Mouse (Mus musculus) bone marrow, adult 2 months (tissue): ENCODE data around the gene Capns1. TPM values are rescaled to one million over a fixed set of nuclear protein-coding genes. Genes with fewer than 3 reads are reported as not detected.

Experiments used
- H3K27ac ChIP-seq: fragments of 200-500 bp; 2 replicates; pipeline ENCODE4 v1.5.1; 2012; ENCODE audit warnings: low read depth, mild to moderate bottlenecking, control low read depth, inconsistent platforms, low read length; ENCODE audit not compliant: control insufficient read depth, poor library complexity, insufficient read depth
- H3K4me1 ChIP-seq: fragments of 200-500 bp; 2 replicates; pipeline ENCODE4 v1.6.1; 2011; ENCODE audit warnings: low read length; ENCODE audit not compliant: control insufficient read depth, insufficient read depth
- H3K4me3 ChIP-seq: fragments of 200-500 bp; replicated peaks from 2 replicates; pipeline ENCODE3; 2011; ENCODE audit warnings: mild to moderate bottlenecking, low read depth, low read length, control low read depth; ENCODE audit not compliant: control insufficient read depth
- CTCF ChIP-seq: fragments of 200-500 bp; IDR thresholded peaks from 2 replicates; pipeline ENCODE4 v1.5.1; 2011; ENCODE audit warnings: low read length, control low read depth; ENCODE audit not compliant: control insufficient read depth, insufficient read depth
- POLR2A ChIP-seq: fragments of 200-500 bp; IDR thresholded peaks from 2 replicates; pipeline ENCODE4 v1.6.1; 2011; ENCODE audit warnings: low read depth, mild to moderate bottlenecking, control low read depth, low read length, borderline replicate concordance; ENCODE audit not compliant: control insufficient read depth
- WGBS: fragments of 180-500 bp; shearing (Covaris S2); methylation state at CpG from one replicate; pipeline ENCODE4 v1.1.7; 2018; 5-methylcytosine and 5-hydroxymethylcytosine counted together
- polyA plus RNA-seq: library from polyadenylated mRNA; stranded (reverse); fragments of >200 nt; gene quantifications from 2 replicates; pipeline ENCODE4 v1.2.4, GENCODE M21; 2011; ENCODE audit warnings: low replicate concordance; ENCODE audit not compliant: missing spikeins, insufficient read depth, insufficient read length

Capns1 gene
- polyA plus RNA-seq, 1 experiment = 171 TPM

DNA sequence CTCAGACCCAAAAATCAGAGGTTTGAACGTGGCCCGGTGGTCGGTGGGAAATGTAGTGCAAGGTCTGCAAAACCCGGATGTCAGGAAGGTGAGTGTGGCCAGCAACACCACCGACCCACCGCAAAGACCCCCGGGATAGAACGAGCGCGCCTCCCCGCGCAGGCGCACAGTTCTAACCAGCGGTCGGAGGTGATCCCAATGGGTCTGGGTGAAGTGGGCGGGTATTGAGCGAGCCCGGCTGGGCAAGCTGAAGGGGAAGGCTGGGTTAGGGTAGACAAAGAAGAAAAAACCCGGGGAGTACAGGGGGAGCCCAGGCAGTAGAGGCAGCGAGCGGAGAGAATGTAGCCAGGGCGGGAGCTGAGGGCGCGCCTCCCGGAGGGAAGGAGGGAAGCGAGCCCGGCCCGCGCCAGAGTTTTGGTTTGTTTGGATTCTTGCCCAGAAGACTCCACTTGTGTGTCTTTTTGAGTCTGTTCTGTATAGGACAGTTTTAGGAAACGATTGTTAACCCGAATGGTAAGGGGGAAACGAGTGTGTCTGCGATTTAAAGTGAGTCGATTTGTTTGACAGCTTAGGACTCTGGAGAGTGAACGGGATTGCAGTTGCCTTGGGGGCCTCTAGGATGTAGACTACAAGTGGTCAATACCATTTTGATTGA, 54.9 kb downstream of the Capns1 start:
- Histone ChIP-seq H3K27ac (no peak overlapping the region), H3K4me1 (no peaks in the 10 kb centered on the region), H3K4me3 (peak overlapping the region; percentile 41)
- WGBS = 3% methylated on average over 35 of the region's 35 CpGs
- TF ChIP-seq CTCF (no peak), POLR2A (no peak)

GRCm38 (mm10) chr7:30143170-30143554, 55.4 kb downstream of the Capns1 start:
- TF ChIP-seq POLR2A (no peak), CTCF (no peak)
- no peak overlapping the region for H3K27ac ChIP-seq
- peak overlapping the region; percentile 41 for H3K4me3 ChIP-seq
- WGBS = 13% methylated on average over 8 of the region's 8 CpGs
- no peaks in the 10 kb centered on the region for H3K4me1 ChIP-seq

Other genes starting within 250 kb of the Capns1 start
- 1.2 and 3.2 TPM in 2 replicates for gene Zfp74, start 244.7 kb downstream of the Capns1 start, polyA plus RNA-seq
- 2.6 and 11.8 TPM in 2 replicates for gene Zfp568, start 214.9 kb downstream of the Capns1 start, polyA plus RNA-seq
- gene Zfp14, start 147.4 kb downstream of the Capns1 start, polyA plus RNA-seq = 0.52 and 0.66 TPM in 2 replicates
- gene Zfp82, start 125.9 kb downstream of the Capns1 start, polyA plus RNA-seq = 0.97 and 5.7 TPM in 2 replicates
- gene Gm26920, start 108.4 kb downstream of the Capns1 start, polyA plus RNA-seq = not detected in 2 replicates
- 2.0 and 5.9 TPM in 2 replicates for gene Zfp566, start 108.3 kb downstream of the Capns1 start, polyA plus RNA-seq
- 9.3 and 27.6 TPM in 2 replicates for gene Zfp260, start 104.0 kb downstream of the Capns1 start, polyA plus RNA-seq
- 0.57 and 0.95 TPM in 2 replicates for gene Zfp382, start 76.9 kb downstream of the Capns1 start, polyA plus RNA-seq
- 11.2 and 13.7 TPM in 2 replicates for gene Zfp146, start 29.1 kb downstream of the Capns1 start, polyA plus RNA-seq
- gene Cox7a1, start 14.7 kb downstream of the Capns1 start, polyA plus RNA-seq = 6.8 TPM in 1 of 2 replicates, not detected in the other
- gene Polr2i, start 33.1 kb upstream of the Capns1 start, polyA plus RNA-seq = 41.5 and 50.8 TPM in 2 replicates
- 24.0 and 67.8 TPM in 2 replicates for gene Tbcb, start 33.5 kb upstream of the Capns1 start, polyA plus RNA-seq
- gene Ovol3, start 36.9 kb upstream of the Capns1 start, polyA plus RNA-seq = not detected in 2 replicates
- not detected in 2 replicates for gene Thap8, start 81.3 kb upstream of the Capns1 start, polyA plus RNA-seq
- gene Wdr62, start 81.6 kb upstream of the Capns1 start, polyA plus RNA-seq = 33.7 and 45.3 TPM in 2 replicates
- gene Clip3, start 92.9 kb upstream of the Capns1 start, polyA plus RNA-seq = 3.2 and 3.5 TPM in 2 replicates
- 11.7 and 23.3 TPM in 2 replicates for gene Alkbh6, start 109.9 kb upstream of the Capns1 start, polyA plus RNA-seq
- 1.3 and 8.9 TPM in 2 replicates for gene Syne4, start 116.0 kb upstream of the Capns1 start, polyA plus RNA-seq
- gene E130208F15Rik, start 122.9 kb upstream of the Capns1 start, polyA plus RNA-seq = 0.56 TPM in 1 of 2 replicates, not detected in the other
- gene Sdhaf1, start 125.1 kb upstream of the Capns1 start, polyA plus RNA-seq = 6.3 and 10.1 TPM in 2 replicates
- 0.45 and 0.70 TPM in 2 replicates for gene Lrfn3, start 164.0 kb upstream of the Capns1 start, polyA plus RNA-seq
- 164 and 433 TPM in 2 replicates for gene Tyrobp, start 214.9 kb upstream of the Capns1 start, polyA plus RNA-seq
- 47.8 and 107 TPM in 2 replicates for gene Hcst, start 221.0 kb upstream of the Capns1 start, polyA plus RNA-seq
- 12.3 and 34.2 TPM in 2 replicates for gene Nfkbid, start 222.9 kb upstream of the Capns1 start, polyA plus RNA-seq
- gene Aplp1, start 246.7 kb upstream of the Capns1 start, polyA plus RNA-seq = 6.2 TPM in 1 of 2 replicates, not detected in the other